Mouse (Mus musculus): ENCODE measurements around the gene Abcd2. TPM values are rescaled to one million over a fixed set of nuclear protein-coding genes. Genes with fewer than 3 reads are reported as not detected.

The Abcd2 gene
- polyA plus RNA-seq (2015; fragmentation: Nextera tagmentation; extraction: Ambion mirVana): 4.4 and 4.8 TPM in 2 replicates

- H3K9me3 ChIP-seq (replicated peaks): no peaks in the 10 kb centered on the region
- ATAC-seq (ENCODE audit: insufficient number of reproducible peaks, low FRiP score, low TSS enrichment, low read depth): peak; percentile 94
Observed at GRCm38 (mm10) chr15:91191412-91192222, at the start of gene Abcd2. Gene Abcd2, minus strand, starts transcription at chr15:91191799.

GRCm38 (mm10) chr15:91240683-91241335, 49.2 kb upstream of the Abcd2 start:
- no peaks in the 10 kb centered on the region for H3K4me1 ChIP-seq
- H3K9me3 ChIP-seq (replicated peaks): no peaks in the 10 kb centered on the region
- no peaks in the 10 kb centered on the region for H3K36me3 ChIP-seq
- H3K27me3 ChIP-seq: no peaks in the 10 kb centered on the region
- H3K4me2 ChIP-seq (replicated peaks): no peak overlapping the region
- H3K27ac ChIP-seq (replicated peaks): no peak overlapping the region
- H3K4me3 ChIP-seq (replicated peaks): no peak overlapping the region
- 88% methylated on average over 3 of the region's 3 CpGs for WGBS
- ATAC-seq (ENCODE audit: insufficient number of reproducible peaks, low FRiP score, low TSS enrichment, low read depth): no peak
- H3K9ac ChIP-seq: no peak overlapping the region

More at GRCm38 (mm10) chr15:91191412-91192222, at the start of gene Abcd2:
- Histone ChIP-seq H3K9ac (0 out of 2 replicates have a peak within 1 kb of the TSS, but pooled peaks have one; percentile 23), H3K27me3 (no peaks in the 10 kb centered on the region; the same call in 1 of the 2 replicates), H3K4me3 (replicated peaks) (peak within 1 kb of the TSS; percentile 47), H3K4me1 (peaks cover 13% of the 10 kb centered on the region; the same call in 1 of the 2 replicates), H3K36me3 (no peaks in the 10 kb centered on the region), H3K27ac (replicated peaks) (peak within 1 kb of the TSS; percentile 81), H3K4me2 (replicated peaks) (peak within 1 kb of the TSS; percentile 73)
- WGBS: under 1% methylated on average over 22 of the region's 22 CpGs

- Histone ChIP-seq H3K9ac (no peak overlapping the region), H3K4me1 (no peaks in the 10 kb centered on the region), H3K27ac (replicated peaks) (no peak overlapping the region), H3K36me3 (no peaks in the 10 kb centered on the region), H3K27me3 (no peaks in the 10 kb centered on the region), H3K9me3 (replicated peaks) (no peaks in the 10 kb centered on the region), H3K4me2 (replicated peaks) (no peak overlapping the region), H3K4me3 (replicated peaks) (no peak overlapping the region)
- 74% methylated on average over 5 of the region's 5 CpGs for WGBS
- ATAC-seq (ENCODE audit: insufficient number of reproducible peaks, low FRiP score, low TSS enrichment, low read depth): no peak
Observed at GRCm38 (mm10) chr15:91237294-91237693, 45.7 kb upstream of the Abcd2 start.

- WGBS: 89% methylated on average over 5 of the region's 5 CpGs
- no peaks in the 10 kb centered on the region for H3K4me1 ChIP-seq
- H3K4me3 ChIP-seq (replicated peaks): no peak overlapping the region
- H3K9ac ChIP-seq: no peak overlapping the region
- no peaks in the 10 kb centered on the region for H3K27me3 ChIP-seq
- H3K27ac ChIP-seq (replicated peaks): no peak overlapping the region
- ATAC-seq (ENCODE audit: insufficient number of reproducible peaks, low FRiP score, low TSS enrichment, low read depth): no peak
- no peaks in the 10 kb centered on the region for H3K36me3 ChIP-seq
- H3K9me3 ChIP-seq (replicated peaks): no peaks in the 10 kb centered on the region
- no peak overlapping the region for H3K4me2 ChIP-seq (replicated peaks)
Observed at GRCm38 (mm10) chr15:91206518-91206917, 14.9 kb upstream of the Abcd2 start.

GRCm38 (mm10) chr15:91203521-91203920, 11.9 kb upstream of the Abcd2 start:
- Histone ChIP-seq H3K27ac (replicated peaks) (no peak overlapping the region), H3K27me3 (no peaks in the 10 kb centered on the region), H3K36me3 (no peaks in the 10 kb centered on the region), H3K9me3 (replicated peaks) (no peaks in the 10 kb centered on the region), H3K4me3 (replicated peaks) (no peak overlapping the region), H3K4me2 (replicated peaks) (no peak overlapping the region), H3K4me1 (no peaks in the 10 kb centered on the region), H3K9ac (no peak overlapping the region)
- WGBS: 72% methylated on average over 3 of the region's 3 CpGs
- no peak for ATAC-seq (ENCODE audit: insufficient number of reproducible peaks, low FRiP score, low TSS enrichment, low read depth)

GRCm38 (mm10) chr15:91202486-91202885, 10.9 kb upstream of the Abcd2 start:
- Histone ChIP-seq H3K9ac (no peak overlapping the region), H3K27me3 (no peaks in the 10 kb centered on the region), H3K4me3 (replicated peaks) (no peak overlapping the region), H3K4me2 (replicated peaks) (no peak overlapping the region), H3K36me3 (no peaks in the 10 kb centered on the region), H3K27ac (replicated peaks) (no peak overlapping the region), H3K9me3 (replicated peaks) (no peaks in the 10 kb centered on the region), H3K4me1 (no peaks in the 10 kb centered on the region)
- 84% methylated on average over 1 of the region's 1 CpGs for WGBS
- no peak for ATAC-seq (ENCODE audit: insufficient number of reproducible peaks, low FRiP score, low TSS enrichment, low read depth)

GRCm38 (mm10) chr15:91200833-91201232, 9.2 kb upstream of the Abcd2 start:
- ATAC-seq (ENCODE audit: insufficient number of reproducible peaks, low FRiP score, low TSS enrichment, low read depth): no peak
- 89% methylated on average over 1 of the region's 1 CpGs for WGBS
- Histone ChIP-seq H3K4me2 (replicated peaks) (no peak overlapping the region), H3K9ac (no peak overlapping the region), H3K27me3 (no peaks in the 10 kb centered on the region), H3K4me3 (replicated peaks) (no peak overlapping the region), H3K27ac (replicated peaks) (no peak overlapping the region), H3K9me3 (replicated peaks) (no peaks in the 10 kb centered on the region), H3K4me1 (no peaks in the 10 kb centered on the region), H3K36me3 (no peaks in the 10 kb centered on the region)

GRCm38 (mm10) chr15:91199256-91199905, 7.8 kb upstream of the Abcd2 start, which contains the start of gene CN725425:
Gene CN725425, plus strand, starts transcription at chr15:91199494.
- Histone ChIP-seq H3K4me3 (replicated peaks) (no peak within 1 kb of the TSS), H3K9ac (no peak within 1 kb of the TSS), H3K9me3 (replicated peaks) (no peaks in the 10 kb centered on the region), H3K36me3 (no peaks in the 10 kb centered on the region), H3K4me2 (replicated peaks) (no peak within 1 kb of the TSS), H3K4me1 (no peaks in the 10 kb centered on the region), H3K27me3 (no peaks in the 10 kb centered on the region), H3K27ac (replicated peaks) (no peak within 1 kb of the TSS)
- ATAC-seq (ENCODE audit: insufficient number of reproducible peaks, low FRiP score, low TSS enrichment, low read depth): no peak
- 91% methylated on average over 30 of the region's 30 CpGs for WGBS

- no peaks in the 10 kb centered on the region for H3K9me3 ChIP-seq (replicated peaks)
- no peak for ATAC-seq (ENCODE audit: insufficient number of reproducible peaks, low FRiP score, low TSS enrichment, low read depth)
- H3K4me2 ChIP-seq (replicated peaks): peak overlapping the region; percentile 73
- H3K36me3 ChIP-seq: no peaks in the 10 kb centered on the region
- H3K4me3 ChIP-seq (replicated peaks): peak overlapping the region; percentile 47
- H3K27me3 ChIP-seq: no peaks in the 10 kb centered on the region; the same call in 1 of the 2 replicates
- peak overlapping the region; percentile 81 for H3K27ac ChIP-seq (replicated peaks)
- H3K9ac ChIP-seq: 0 out of 2 replicates have a peak overlapping the region, but pooled peaks have one; percentile 23
- 12% methylated on average over 7 of the region's 7 CpGs for WGBS
- H3K4me1 ChIP-seq: peaks cover 13% of the 10 kb centered on the region; the same call in 1 of the 2 replicates
Observed at GRCm38 (mm10) chr15:91192223-91192598, 612 bp upstream of the Abcd2 start.

GRCm38 (mm10) chr15:91190519-91191207, 936 bp downstream of the Abcd2 start:
- Histone ChIP-seq H3K4me3 (replicated peaks) (peak overlapping the region; percentile 47), H3K36me3 (no peaks in the 10 kb centered on the region), H3K27me3 (no peaks in the 10 kb centered on the region; the same call in 1 of the 2 replicates), H3K27ac (replicated peaks) (peak overlapping the region; percentile 81), H3K4me1 (peaks cover 13% of the 10 kb centered on the region; the same call in 1 of the 2 replicates), H3K9me3 (replicated peaks) (no peaks in the 10 kb centered on the region), H3K9ac (no peak overlapping the region), H3K4me2 (replicated peaks) (peak overlapping the region; percentile 73)
- WGBS: 29% methylated on average over 17 of the region's 17 CpGs
- no peak for ATAC-seq (ENCODE audit: insufficient number of reproducible peaks, low FRiP score, low TSS enrichment, low read depth)

All from embryonic facial prominence, embryonic 15.5 days (tissue).